Mouse (Mus musculus) hindbrain, embryonic 11.5 days (tissue): ENCODE measurements around the gene Rnf144a. TPM values are rescaled to one million over a fixed set of nuclear protein-coding genes. Genes with fewer than 3 reads are reported as not detected.
A peak's percentile ranks its signal among the peaks of the same experiment; 100 is the strongest.

Experiments
- ATAC-seq: fragments of 200-750 bp; cut with Nextera tagmentation; 2 replicates; pipeline ENCODE4 v1.8.0; 2017; ENCODE audit warnings: mild to moderate bottlenecking, moderate TSS enrichment, moderate library complexity; ENCODE audit not compliant: low FRiP score
- DNase-seq: peaks from one replicate; pipeline ENCODE4 v3.0.0-alpha.2; 2015; ENCODE audit warnings: low spot score
- H3K27ac ChIP-seq: fragments of 300-500 bp; sonication (generic); 2 replicates; pipeline ENCODE4 v1.5.1; 2014; ENCODE audit warnings: mild to moderate bottlenecking, low read depth, low read length
- H3K27me3 ChIP-seq: fragments of 300-500 bp; sonication (generic); 2 replicates; pipeline ENCODE4 v1.6.1; 2014; ENCODE audit warnings: mild to moderate bottlenecking, low read length, moderate library complexity, mixed read lengths; ENCODE audit not compliant: control insufficient read depth, insufficient read depth
- H3K36me3 ChIP-seq: fragments of 300-500 bp; sonication (generic); 2 replicates; pipeline ENCODE4 v1.6.1; 2014; ENCODE audit warnings: mild to moderate bottlenecking, low read length, moderate library complexity, mixed read lengths; ENCODE audit not compliant: control insufficient read depth, insufficient read depth
- H3K4me1 ChIP-seq: fragments of 300-500 bp; sonication (generic); replicated peaks from 2 replicates; pipeline ENCODE4 v1.6.1; 2014; ENCODE audit warnings: low read length, mixed read lengths; ENCODE audit not compliant: control insufficient read depth, insufficient read depth
- H3K4me2 ChIP-seq: fragments of 300-500 bp; sonication (generic); replicated peaks from 2 replicates; pipeline ENCODE4 v1.6.1; 2014; ENCODE audit warnings: mild to moderate bottlenecking, low read depth, low read length
- H3K4me3 ChIP-seq: fragments of 300-500 bp; sonication (generic); 2 replicates; pipeline ENCODE4 v1.5.1; 2014; ENCODE audit warnings: low read depth, low read length
- H3K9ac ChIP-seq: fragments of 300-500 bp; sonication (generic); 2 replicates; pipeline ENCODE4 v1.6.1; 2014; ENCODE audit warnings: low read depth, low read length
- H3K9me3 ChIP-seq: fragments of 300-500 bp; sonication (generic); 2 replicates; pipeline ENCODE4 v1.6.1; 2016; ENCODE audit warnings: low read length; ENCODE audit not compliant: control insufficient read depth
- WGBS: fragments of 180-500 bp; shearing (Covaris S2); extraction: QIAGEN DNeasy Blood & Tissue Kit; methylation state at CpG from one replicate; pipeline ENCODE4 v1.1.7; 2014; 5-methylcytosine and 5-hydroxymethylcytosine counted together
- polyA plus RNA-seq: library from polyadenylated mRNA; unstranded; fragments of >200 nt; fragmentation: Nextera tagmentation; extraction: Ambion mirVana; gene quantifications from 2 replicates; pipeline ENCODE4 v1.2.1, GENCODE M21; 2014

Gene Rnf144a
- polyA plus RNA-seq: 23.7 and 30.8 TPM in 2 replicates

DNA sequence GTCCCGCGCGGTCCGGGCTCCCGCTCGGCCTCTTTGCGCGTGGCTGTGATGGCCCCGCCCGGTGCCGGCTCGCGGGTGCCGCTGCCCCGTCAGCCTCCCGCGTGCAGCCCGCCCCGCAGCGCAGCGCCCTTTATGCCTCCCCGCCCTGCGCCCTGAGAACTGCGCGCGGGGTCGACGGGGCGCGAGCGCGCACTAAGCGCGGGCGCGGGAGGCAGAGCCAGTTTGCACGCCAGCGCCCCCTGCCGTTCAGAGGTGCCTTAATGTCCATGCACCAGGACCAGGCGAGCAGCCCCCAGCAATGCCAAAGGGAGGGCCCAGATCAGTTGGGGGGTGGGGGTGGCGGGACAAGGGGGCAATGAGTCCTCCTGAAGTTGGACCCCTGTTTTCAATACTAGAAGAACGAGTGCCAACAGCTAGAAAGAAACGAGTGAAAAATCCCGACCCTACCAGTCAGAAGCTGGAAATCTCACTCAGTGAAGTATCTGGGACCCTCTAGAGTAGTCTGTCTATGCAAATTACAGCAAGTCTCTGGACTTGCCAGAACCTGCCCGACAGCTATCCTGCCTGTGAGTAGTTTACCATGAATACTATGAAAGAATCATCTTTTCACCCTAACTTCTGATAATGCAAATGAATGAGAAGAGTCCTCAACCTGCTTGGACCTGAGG is at the start of gene Rnf144a:
Rnf144a (minus strand) TSS at position 151 of the 668 bp plus-strand sequence.
- 1% methylated on average over 34 of the region's 45 CpGs for WGBS
- Histone ChIP-seq H3K27ac (peak within 1 kb of the TSS; percentile 76), H3K36me3 (no peaks in the 10 kb centered on the region)

DNA sequence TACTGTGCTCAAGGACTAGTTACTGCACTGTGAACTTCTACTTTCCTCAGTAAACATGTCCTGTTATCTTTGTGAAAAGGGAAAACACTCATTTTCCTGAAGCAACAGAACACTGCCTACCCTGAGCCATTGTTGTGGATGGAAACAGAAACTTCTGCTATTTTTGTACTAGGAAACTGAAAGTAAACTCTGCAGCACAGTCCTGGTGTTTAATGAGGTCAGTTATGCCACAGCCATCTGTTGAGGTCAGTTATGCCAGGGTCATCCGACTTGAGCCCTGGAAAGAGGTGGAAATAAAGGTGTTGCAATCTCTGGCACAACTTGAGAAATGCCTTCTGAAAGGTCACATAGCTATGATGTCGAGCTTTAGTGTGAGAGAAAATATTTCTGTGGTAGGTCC is 45.0 kb upstream of the Rnf144a start:
- Histone ChIP-seq H3K4me1 (no peaks in the 10 kb centered on the region), H3K9me3 (no peaks in the 10 kb centered on the region), H3K9ac (no peak overlapping the region), H3K27ac (no peak overlapping the region), H3K36me3 (no peaks in the 10 kb centered on the region), H3K4me2 (no peak overlapping the region), H3K27me3 (no peaks in the 10 kb centered on the region), H3K4me3 (no peak overlapping the region)
- ATAC-seq (no peak), DNase-seq (no peak)
- 81% methylated on average over 2 of the region's 2 CpGs for WGBS

More for the DNA sequence above, at the start of gene Rnf144a:
- Histone ChIP-seq H3K27me3 (no peaks in the 10 kb centered on the region), H3K4me2 (peak within 1 kb of the TSS; percentile 45), H3K4me3 (peak within 1 kb of the TSS; percentile 96), H3K9me3 (no peaks in the 10 kb centered on the region), H3K4me1 (peaks cover 9% of the 10 kb centered on the region), H3K9ac (peak within 1 kb of the TSS; percentile 99)
- DNase-seq: peak; percentile 98
- ATAC-seq: peak; percentile 91

DNA sequence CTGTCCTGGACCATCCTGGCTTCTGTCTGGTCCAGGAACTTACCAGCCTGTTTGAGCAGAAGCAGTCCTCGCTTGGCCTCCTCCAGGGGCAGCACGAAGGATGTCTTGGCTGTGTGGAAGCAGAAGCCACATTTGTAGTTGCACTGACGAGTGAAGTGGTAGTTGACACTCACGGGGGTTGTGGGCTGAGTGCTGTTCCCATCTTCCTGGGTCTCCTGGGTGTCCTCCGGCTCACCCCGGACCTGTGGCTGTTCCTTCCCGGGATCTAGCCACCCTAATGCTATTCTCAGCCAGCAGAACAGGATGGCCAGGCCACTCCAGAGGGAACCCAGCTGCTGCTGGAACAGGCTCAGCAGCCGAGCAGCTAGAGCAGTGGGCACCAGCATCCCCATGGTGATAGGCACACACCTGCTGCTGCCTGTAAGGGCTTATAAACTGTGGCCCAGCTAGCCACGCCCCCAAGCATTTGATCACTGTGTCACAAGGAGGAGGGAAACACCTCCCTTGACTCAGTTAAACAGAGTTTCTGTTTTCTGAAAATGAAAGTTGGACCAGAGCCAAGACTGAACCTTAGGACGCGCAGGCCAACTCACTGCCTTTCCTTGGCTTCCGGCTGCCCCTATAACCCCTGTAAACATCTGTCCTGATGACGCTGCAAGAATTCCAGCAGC is 41.1 kb upstream of the Rnf144a start, which contains the start of gene Rsad2:
Rsad2 (minus strand) TSS at position 425 of the 671 bp plus-strand sequence.
- Histone ChIP-seq H3K4me3 (no peak within 1 kb of the TSS), H3K9me3 (no peaks in the 10 kb centered on the region), H3K4me2 (no peak within 1 kb of the TSS), H3K4me1 (no peaks in the 10 kb centered on the region), H3K9ac (no peak within 1 kb of the TSS), H3K27ac (no peak within 1 kb of the TSS), H3K27me3 (no peaks in the 10 kb centered on the region), H3K36me3 (no peaks in the 10 kb centered on the region)
- 55% methylated on average over 13 of the region's 13 CpGs for WGBS
- ATAC-seq (no peak), DNase-seq (peak; percentile 17)

DNA sequence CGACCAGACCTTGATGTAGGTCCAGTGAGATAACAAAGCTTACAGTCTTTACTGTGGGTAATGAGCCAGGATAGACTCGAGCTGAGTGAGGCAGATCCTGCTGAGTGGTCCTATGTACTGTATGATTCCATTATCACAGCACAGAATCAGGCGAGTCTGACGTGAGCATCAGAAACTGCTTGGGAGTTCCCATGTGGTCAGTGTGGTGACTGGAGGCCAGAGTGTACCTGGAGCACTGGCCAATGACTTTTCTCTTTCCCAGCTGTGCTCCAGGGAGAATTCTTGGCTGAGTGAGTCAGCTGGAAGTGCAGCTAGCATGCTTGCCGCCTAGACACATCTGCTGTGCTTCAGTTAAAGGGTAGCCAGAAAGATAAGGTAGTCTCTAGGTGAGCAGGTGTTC is 39.6 kb upstream of the Rnf144a start:
- no peak for ATAC-seq

DNA sequence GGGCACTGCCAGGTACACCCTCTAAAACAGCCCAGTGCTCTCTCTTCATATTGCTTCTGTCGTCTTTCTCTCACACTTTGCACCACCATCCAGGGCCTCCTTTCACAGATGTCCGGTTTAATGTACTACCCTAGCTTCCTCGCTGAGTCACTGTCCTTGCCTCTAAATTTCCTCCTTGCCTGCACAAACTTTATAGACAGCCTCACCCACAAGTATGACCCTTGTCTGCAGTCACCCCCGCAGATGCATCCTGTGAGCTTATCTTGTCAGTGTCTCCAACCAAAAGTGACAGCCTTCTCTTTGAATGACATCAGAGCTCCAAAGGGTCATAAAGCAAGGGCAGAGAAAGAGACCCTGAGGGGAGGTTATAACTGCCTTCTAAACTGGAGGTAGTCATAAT is 37.9 kb upstream of the Rnf144a start:
- 81% methylated on average over 4 of the region's 4 CpGs for WGBS
- no peak for DNase-seq
- Histone ChIP-seq H3K4me2 (no peak overlapping the region), H3K27ac (no peak overlapping the region), H3K36me3 (no peaks in the 10 kb centered on the region), H3K27me3 (no peaks in the 10 kb centered on the region), H3K9me3 (no peaks in the 10 kb centered on the region), H3K4me1 (no peaks in the 10 kb centered on the region), H3K4me3 (no peak overlapping the region), H3K9ac (no peak overlapping the region)
- no peak for ATAC-seq

More for the DNA sequence above, 39.6 kb upstream of the Rnf144a start:
- DNase-seq: no peak
- Histone ChIP-seq H3K4me2 (no peak overlapping the region), H3K27me3 (no peaks in the 10 kb centered on the region), H3K4me3 (no peak overlapping the region), H3K4me1 (no peaks in the 10 kb centered on the region), H3K9ac (no peak overlapping the region), H3K9me3 (no peaks in the 10 kb centered on the region), H3K27ac (no peak overlapping the region), H3K36me3 (no peaks in the 10 kb centered on the region)
- WGBS: 70% methylated on average over 5 of the region's 5 CpGs

DNA sequence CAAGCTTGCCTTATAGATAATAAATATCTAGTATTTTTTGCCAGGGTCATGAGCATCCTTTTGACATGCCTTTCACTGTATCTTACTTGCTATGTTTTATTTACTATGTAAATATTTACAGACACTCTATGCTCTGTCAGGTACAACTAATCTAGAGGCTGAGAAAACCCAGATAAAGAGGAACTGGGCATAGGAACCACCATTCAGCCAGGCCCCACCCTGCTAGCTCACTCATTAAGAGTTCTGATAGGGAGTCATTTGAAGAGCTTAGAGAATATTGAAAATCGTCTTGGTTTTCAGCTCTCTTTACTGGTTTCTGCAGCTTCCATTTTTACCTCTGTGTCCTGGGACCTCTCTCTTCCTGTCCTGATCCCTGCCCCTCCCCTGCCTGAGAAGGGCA is 36.1 kb upstream of the Rnf144a start:
- no peak for ATAC-seq
- no peak overlapping the region for H3K4me3 ChIP-seq
- H3K36me3 ChIP-seq: no peaks in the 10 kb centered on the region
- H3K9me3 ChIP-seq: no peaks in the 10 kb centered on the region
- H3K4me1 ChIP-seq: no peaks in the 10 kb centered on the region
- H3K4me2 ChIP-seq: no peak overlapping the region
- WGBS: 61% methylated on average over 1 of the region's 1 CpGs
- no peaks in the 10 kb centered on the region for H3K27me3 ChIP-seq
- no peak for DNase-seq
- H3K9ac ChIP-seq: no peak overlapping the region
- no peak overlapping the region for H3K27ac ChIP-seq

DNA sequence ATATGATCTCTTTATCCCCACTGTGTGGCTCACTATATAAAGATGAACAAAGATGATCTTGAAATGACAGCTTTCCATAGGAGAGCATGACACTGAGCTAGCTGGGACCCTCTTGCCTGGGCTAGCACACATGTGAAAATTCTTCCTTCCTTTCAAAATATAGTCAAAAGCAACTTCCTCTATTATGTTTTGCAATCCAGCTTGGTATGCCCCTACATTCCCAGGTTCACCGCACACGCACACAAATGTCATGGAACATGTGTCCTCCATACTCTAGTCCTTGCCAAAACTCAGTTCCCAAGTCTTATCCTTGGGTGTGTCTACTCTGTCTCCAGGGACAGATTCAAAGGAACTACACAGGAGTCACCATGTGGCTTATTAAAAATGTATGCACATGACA is 34.4 kb upstream of the Rnf144a start:
- Histone ChIP-seq H3K9me3 (no peaks in the 10 kb centered on the region), H3K27me3 (no peaks in the 10 kb centered on the region), H3K27ac (no peak overlapping the region), H3K9ac (no peak overlapping the region), H3K4me3 (no peak overlapping the region), H3K4me1 (no peaks in the 10 kb centered on the region), H3K36me3 (no peaks in the 10 kb centered on the region), H3K4me2 (no peak overlapping the region)
- WGBS: 98% methylated on average over 2 of the region's 2 CpGs
- DNase-seq (no peak), ATAC-seq (no peak)

DNA sequence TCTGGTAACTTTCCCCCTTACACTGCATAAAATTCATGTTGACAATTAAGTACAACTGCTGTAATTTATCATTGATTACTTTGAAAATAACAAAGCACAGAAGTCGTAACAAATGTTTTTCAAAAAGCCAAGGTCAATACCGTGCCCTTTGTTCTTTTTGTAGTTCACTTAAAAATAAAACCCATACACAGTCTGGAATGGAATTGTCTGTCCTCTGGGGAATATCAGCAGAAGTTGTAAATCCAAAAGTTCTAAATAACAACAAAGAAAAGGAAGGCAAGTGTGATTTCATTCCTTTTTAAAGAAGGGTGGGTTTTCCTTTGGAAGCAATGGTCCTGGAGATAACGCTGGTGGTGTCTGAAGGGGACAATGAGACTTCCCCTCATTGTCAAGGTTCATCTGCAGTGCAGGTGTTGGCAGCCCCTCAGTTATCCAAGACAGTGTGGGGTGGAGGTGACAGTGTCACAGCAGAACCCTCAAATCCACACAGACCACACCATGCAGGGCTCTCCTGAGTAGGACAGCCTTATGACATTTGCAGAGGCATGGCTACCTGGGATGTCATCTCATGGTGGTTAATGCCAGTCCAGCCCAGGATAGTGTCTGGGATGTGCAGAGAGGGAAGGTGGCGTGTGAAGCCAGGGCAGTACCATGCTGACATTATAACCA is 31.5 kb upstream of the Rnf144a start:
- H3K9ac ChIP-seq: no peak overlapping the region
- no peak overlapping the region for H3K4me2 ChIP-seq
- no peak overlapping the region for H3K27ac ChIP-seq
- ATAC-seq (no peak), DNase-seq (no peak)
- no peaks in the 10 kb centered on the region for H3K9me3 ChIP-seq
- no peak overlapping the region for H3K4me3 ChIP-seq
- 88% methylated on average over 4 of the region's 4 CpGs for WGBS
- H3K4me1 ChIP-seq: no peaks in the 10 kb centered on the region
- no peaks in the 10 kb centered on the region for H3K27me3 ChIP-seq
- H3K36me3 ChIP-seq: no peaks in the 10 kb centered on the region
